Mouse (Mus musculus) bone marrow macrophage, adult 2 months (primary cell): Measurements from ENCODE around the gene Tdrd7.

Source experiments
- CTCF ChIP-seq: IDR thresholded peaks from 2 replicates; pipeline ENCODE4 v1.5.1; 2012; ENCODE audit warnings: low read depth, mild to moderate bottlenecking, low read length, moderate library complexity
- POLR2A ChIP-seq: IDR thresholded peaks from 2 replicates; pipeline ENCODE4 v1.6.1; 2012; ENCODE audit warnings: mild to moderate bottlenecking, low read depth, low read length, borderline replicate concordance

DNA sequence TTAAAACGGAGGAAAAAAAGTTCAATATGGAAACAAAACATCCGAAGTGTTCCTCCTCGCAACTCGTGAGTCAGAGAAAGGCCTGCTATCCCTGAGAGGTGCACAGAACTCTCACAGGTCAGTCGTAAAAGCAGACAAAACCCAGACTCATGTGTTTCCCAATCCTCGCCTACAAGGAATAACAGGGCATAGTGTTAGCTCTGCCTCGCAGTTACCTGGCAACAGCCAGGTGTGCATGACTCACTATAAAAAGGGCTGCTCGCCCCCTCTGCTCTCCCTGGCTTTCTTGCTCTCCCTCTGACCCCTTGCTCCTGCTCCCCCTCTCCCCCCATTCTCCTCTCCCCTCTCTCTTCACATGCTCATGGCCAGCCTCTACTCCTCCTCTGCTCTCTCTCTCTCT, 17.4 kb upstream of the Tdrd7 start:
- no peak for TF ChIP-seq POLR2A
- no peak for TF ChIP-seq CTCF
